Mouse (Mus musculus) urinary bladder, adult 18-20 months (tissue): ENCODE measurements around the gene Vav1.
A peak's percentile ranks its signal among the peaks of the same experiment; 100 is the strongest.
"Not testable (repeated sequence)": the region's sequence is repeated elsewhere in the genome, so short reads cannot be mapped to it uniquely, and the experiment has no call there.

Source experiments
- DNase-seq, 2 experiments: peaks; one replicate each; pipeline ENCODE4 v3.0.0; 2022; ENCODE audit warnings: low spot score in 2 of 2, mixed read lengths in 2 of 2

The Vav1 gene

GRCm38 (mm10) chr17:57253306-57253705 lies 25.6 kb upstream of the Vav1 start:
- no peak for DNase-seq

- DNase-seq: no peak
Observed at GRCm38 (mm10) chr17:57255354-57255753, 23.5 kb upstream of the Vav1 start.

DNA sequence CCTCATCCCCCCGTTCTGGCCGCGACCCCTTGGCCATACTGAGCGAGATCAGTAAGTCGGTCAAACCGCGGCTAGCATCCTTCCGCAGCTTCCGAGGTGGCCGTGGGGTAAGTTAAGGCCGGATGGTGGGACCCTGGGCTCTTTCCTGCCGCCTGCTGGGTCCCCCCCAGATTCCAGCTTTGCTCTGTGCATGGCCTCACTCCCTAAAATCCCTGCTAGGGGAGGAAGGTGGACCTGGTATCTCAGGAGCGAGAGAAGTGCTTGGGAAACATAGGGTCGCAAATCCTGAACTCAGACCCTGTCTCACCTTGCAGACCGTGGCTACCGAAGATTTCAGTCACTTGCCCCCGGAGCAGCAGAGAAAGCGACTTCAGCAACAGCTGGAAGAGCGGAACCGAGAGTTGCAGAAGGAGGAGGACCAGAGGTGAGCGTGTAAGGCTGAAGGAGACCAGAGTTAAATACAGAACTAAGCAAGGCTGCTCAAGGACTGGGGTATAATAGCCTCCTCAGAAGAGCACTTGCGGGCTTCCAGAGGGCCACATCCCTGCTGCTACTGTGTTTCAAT lies 21.9 kb upstream of the Vav1 start:
- DNase-seq: no peak

GRCm38 (mm10) chr17:57258191-57258590 lies 20.7 kb upstream of the Vav1 start:
- DNase-seq: no peak

DNA sequence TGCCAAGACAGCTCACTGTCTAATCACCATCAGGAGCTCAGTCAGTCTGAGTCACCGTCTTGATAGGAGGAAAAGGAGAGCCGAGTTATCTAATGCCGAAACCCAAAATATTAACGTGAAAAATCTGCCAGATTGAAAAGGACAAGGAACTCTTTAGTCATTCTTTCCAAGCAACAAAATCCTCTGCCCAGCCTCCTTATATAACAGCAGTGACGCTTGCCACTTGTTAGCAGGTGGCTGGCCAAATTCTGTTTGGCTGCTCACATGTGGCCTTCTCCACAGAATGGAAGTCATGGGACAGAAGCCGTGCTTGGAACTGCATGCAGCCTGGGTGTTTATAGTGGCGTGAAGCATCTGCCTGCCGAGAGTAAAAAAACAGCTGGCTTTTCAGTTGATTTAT lies 19.2 kb upstream of the Vav1 start:
- DNase-seq: no peak

GRCm38 (mm10) chr17:57260351-57260750 lies 18.5 kb upstream of the Vav1 start:
- DNase-seq: no peak

- DNase-seq: no peak
Observed at GRCm38 (mm10) chr17:57261286-57261685, 17.6 kb upstream of the Vav1 start.

DNA sequence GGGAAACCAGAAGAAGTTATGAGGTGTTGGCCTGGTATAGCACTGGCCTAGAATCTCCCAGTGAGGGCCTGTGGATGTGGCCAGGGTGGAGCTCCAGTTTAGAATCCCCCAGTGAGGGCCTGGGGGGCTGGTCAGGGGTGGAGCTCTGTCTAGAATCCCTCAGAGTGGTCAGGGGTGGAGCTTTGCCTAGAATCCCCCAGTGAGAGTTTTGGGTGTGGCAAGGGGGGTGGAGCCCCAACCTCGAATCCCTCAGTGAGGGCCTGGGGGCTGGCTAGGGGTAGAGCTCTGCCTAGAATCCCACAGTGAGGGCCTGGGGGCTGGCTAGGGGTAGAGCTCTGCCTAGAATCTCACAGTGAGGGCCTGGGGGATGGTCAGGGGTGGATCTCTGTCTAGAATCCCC lies 17.1 kb upstream of the Vav1 start:
- DNase-seq: no peak

- no peak for DNase-seq
Observed at GRCm38 (mm10) chr17:57262901-57263550, 15.9 kb upstream of the Vav1 start.

DNA sequence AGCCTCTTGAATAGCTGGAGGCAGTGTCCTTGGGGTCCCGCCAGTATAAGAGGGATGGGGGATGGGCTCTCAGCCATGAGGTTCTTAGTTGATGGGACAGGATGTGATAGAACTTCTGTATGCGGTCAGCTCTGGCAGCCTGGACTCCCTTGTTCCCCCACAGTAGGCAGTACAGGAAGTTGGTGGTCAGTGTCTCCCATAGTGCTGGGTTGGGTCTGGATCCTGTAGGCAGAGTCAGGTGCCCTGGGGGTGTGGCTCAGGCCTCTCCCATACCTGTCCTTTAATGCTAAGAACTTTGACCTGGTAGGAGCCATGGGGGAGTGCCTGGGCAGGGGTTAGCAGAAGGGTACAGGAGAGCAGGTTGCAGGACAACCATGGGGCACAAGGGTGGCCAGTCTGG lies 14.7 kb upstream of the Vav1 start:
- DNase-seq: no peak

DNA sequence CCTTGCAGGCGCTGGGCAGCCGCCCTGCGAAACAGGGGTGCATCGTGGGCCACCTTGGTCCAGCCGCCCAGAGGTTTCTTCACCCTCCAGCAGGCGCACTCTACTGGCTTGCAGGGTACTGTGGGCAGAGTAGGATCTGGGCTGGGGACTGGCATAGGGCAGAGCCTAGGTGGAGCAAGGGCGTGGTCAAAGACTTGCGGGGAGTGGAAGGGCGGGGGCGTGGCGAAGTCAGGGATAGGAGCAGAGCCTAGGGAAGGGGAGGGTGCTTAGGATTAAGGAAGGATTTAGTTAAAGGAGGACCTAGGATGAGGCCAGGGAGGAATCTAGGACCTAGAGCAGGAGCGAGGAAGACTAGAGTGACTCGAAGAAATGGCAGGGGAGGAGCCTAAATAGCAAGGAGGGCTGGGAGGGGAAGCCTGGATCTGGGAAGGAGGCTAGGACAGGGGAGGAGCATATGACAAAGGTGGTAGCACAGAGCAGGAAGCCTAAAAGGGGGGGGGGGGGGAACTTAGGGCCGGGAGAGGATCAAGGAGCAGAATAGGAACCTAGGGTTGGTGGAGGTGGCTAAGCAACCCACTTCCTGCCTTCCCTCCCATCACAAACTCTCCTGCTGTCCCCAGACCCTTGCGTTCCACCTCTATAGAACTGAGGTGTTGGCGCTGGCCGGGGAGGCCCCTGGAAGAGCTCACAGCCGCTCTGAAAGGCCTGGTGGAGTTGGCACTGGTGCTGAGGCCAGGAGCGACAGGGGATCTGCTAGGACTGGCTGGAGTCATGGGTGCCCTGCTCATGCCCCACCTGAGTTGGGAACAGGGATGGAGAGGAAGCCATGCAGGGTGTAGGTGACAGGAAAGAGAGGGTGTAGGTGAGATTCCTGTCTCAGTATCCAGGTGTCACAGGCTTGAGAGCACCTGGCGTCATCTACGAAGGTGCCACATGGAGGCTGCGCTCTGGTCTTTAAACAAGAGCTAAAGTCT lies 13.6 kb upstream of the Vav1 start:
- peak; percentile 65 to 79 for DNase-seq

GRCm38 (mm10) chr17:57267556-57268126 lies 11.3 kb upstream of the Vav1 start:
- no peak for DNase-seq

DNA sequence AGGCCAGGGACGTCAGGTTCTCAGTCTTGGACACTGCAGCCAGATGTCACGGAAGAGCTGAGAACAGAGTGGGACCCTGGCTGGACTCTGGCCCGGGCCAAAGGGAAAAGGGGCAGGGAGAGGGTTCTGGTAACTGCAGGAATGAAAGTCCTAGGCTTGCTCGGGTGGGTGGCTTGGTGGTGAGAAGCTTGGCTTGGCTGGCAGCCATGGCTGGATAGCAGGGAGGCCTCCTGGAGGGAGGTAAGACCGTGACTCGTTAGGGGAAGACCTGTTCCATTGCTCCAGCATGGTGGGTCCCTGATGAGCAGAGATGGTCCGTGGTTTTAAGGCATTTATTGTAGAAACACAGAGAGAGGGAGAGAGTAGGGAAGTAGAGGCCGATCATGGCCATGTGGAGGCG lies 7.6 kb upstream of the Vav1 start:
- DNase-seq: no peak

DNA sequence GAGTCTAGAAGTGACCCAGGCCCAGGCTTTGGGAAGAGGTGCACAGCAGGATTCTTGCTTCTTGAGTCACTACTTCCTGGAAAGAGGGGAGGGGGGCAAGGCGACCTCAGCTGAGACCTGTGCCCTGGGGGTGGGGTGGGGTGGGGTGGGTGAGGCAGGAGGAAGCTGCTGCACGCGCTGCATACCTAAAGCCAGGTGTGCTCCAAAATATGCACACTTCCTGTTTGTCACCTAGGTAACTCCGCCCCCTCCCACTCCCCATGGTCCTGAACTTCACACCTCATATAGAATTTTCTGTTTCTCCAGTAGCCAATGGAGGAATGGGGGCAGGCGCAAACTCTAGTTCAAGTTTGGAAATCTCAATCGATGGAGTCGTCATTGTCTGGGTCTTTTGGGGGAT lies 5.1 kb upstream of the Vav1 start:
- no peak for DNase-seq

DNA sequence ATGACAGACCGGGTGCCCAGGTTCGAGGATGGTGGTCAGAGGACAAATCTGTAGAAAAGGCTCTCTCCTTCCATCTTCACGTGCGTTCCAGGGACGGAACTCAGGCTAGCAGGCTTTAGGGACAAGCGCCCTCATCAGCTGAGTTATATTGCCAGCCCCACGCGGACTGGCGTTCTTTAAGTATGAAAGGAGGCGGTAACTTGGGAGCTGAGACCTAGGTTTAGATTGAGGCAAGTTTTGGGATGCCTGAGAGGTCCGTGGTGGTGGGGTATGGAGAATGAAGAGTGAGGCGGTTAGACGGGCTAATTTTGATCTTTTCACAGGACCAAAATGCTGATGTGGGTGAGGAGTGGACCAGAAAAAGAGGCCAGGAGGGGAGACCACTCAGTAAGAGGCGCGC lies 4.2 kb upstream of the Vav1 start:
- no peak for DNase-seq

- DNase-seq: peak; percentile 92
Observed at GRCm38 (mm10) chr17:57275111-57275996, 3.5 kb upstream of the Vav1 start.

GRCm38 (mm10) chr17:57275997-57276351 lies 2.9 kb upstream of the Vav1 start:
- peak in 1 of 2 experiments; percentile 44 for DNase-seq

GRCm38 (mm10) chr17:57276634-57277121 lies 2.2 kb upstream of the Vav1 start:
- DNase-seq: peak; percentile 48 to 64

GRCm38 (mm10) chr17:57277598-57278261 lies 1.2 kb upstream of the Vav1 start:
- DNase-seq: not testable (repeated sequence)

- no peak for DNase-seq
Observed at GRCm38 (mm10) chr17:57278537-57278936, 363 bp upstream of the Vav1 start.
